Mouse (Mus musculus) layer of hippocampus, postnatal 14 days (tissue): ENCODE measurements around the gene Pagr1b. TPM values are rescaled to one million over a fixed set of nuclear protein-coding genes. Genes with fewer than 3 reads are reported as not detected.

Experiments used
- DNase-seq, 2 experiments: peaks; one replicate each; pipeline ENCODE4 v3.0.0; 2021 to 2022; ENCODE audit warnings: low spot score in 2 of 2, mixed read lengths in 1 of 2
- microRNA-seq, 2 experiments: library from miRNA; unstranded; fragments of <30 nt; microRNA quantifications; one replicate each; pipeline ENCODE4 v1.2.0; 2021
- total RNA-seq, 2 experiments: library from RNA; stranded (reverse); gene quantifications; 2 replicates each; pipeline ENCODE4 v1.2.3; 2021

Pagr1b gene
- total RNA-seq, 2 experiments from 2014 or later = 2.0 TPM; not detected in 1

DNA sequence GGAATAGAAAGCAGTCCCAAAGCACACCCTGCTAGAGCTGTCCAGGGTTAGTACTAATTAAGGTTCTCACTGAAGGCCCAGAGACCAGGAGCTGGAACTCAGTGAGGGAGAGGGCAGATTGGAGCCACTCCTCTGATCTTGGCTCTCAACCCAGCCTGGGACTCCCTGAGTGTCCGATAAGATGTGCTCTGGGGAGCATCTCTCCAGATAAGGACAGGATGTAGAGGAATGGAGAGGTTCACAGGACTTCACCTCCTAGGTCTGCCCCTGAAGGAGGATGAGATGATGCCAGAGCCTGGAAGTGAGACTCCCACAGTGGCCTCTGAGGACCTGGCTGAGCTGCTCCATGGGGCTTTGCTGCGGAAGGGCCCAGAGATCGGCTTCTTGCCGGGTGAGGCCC is 64.5 kb downstream of the Pagr1b start:
- DNase-seq = no peak

Small RNAs within 50 kb of the gene (microRNA-seq; reads per million reads assigned to microRNA genes)
- gene Gm44343 = 0 reads per million in 2 experiments

Other genes starting within 250 kb of the Pagr1b start
- gene Ypel3, start 239.5 kb downstream of the Pagr1b start, total RNA-seq = 100 to 1,000 TPM; 195 to 196 TPM
- gene Tbx6, start 235.0 kb downstream of the Pagr1b start, total RNA-seq = under 1 TPM; 0.53 to 0.57 TPM
- gene Ppp4c, start 224.0 kb downstream of the Pagr1b start, total RNA-seq = 10 to 100 TPM; 49.0 to 51.8 TPM
- gene Fam57b, start 218.8 kb downstream of the Pagr1b start, total RNA-seq = 100 to 1,000 TPM; 109 to 112 TPM
- not detected for gene 4930451I11Rik, start 184.8 kb downstream of the Pagr1b start, total RNA-seq
- gene Doc2a, start 169.1 kb downstream of the Pagr1b start, total RNA-seq = 10 to 100 TPM; 22.8 to 25.8 TPM
- gene Hirip3, start 154.5 kb downstream of the Pagr1b start, total RNA-seq = 10 to 100 TPM; 27.6 to 34.7 TPM
- 10 to 100 TPM; 46.1 to 50.1 TPM for gene Ino80e, start 154.1 kb downstream of the Pagr1b start, total RNA-seq
- gene Taok2, start 131.8 kb downstream of the Pagr1b start, total RNA-seq = 100 to 1,000 TPM; 141 to 147 TPM
- 10 to 100 TPM; 25.2 to 27.5 TPM for gene Tmem219, start 93.6 kb downstream of the Pagr1b start, total RNA-seq
- gene Kctd13, start 87.6 kb downstream of the Pagr1b start, total RNA-seq = 100 to 1,000 TPM; 140 to 145 TPM
- gene Asphd1, start 66.9 kb downstream of the Pagr1b start, total RNA-seq = 10 to 100 TPM; 35.2 to 38.6 TPM
- 100 to 1,000 TPM; 316 to 335 TPM for gene Sez6l2, start 65.9 kb downstream of the Pagr1b start, total RNA-seq
- 100 to 1,000 TPM; 159 to 165 TPM for gene Cdipt, start 40.6 kb downstream of the Pagr1b start, total RNA-seq
- under 1 TPM; 0.30 to 0.79 TPM for gene Cdiptos, start 40.4 kb downstream of the Pagr1b start, total RNA-seq
- 1 to 10 TPM; 5.8 to 6.3 TPM for gene Mvp, start 1.9 kb downstream of the Pagr1b start, total RNA-seq
- 10 to 100 TPM; 21.2 to 27.3 TPM for gene Pagr1a, start 868 bp upstream of the Pagr1b start, total RNA-seq
- 10 to 100 TPM; 34.0 to 35.5 TPM for gene Gm42742, start 4.6 kb upstream of the Pagr1b start, total RNA-seq
- gene Prrt2, start 4.7 kb upstream of the Pagr1b start, total RNA-seq = 100 to 1,000 TPM; 184 to 201 TPM
- gene Maz, start 10.6 kb upstream of the Pagr1b start, total RNA-seq = 100 to 1,000 TPM; 270 to 285 TPM
- 10 to 100 TPM; 11.1 to 15.3 TPM for gene Kif22, start 26.0 kb upstream of the Pagr1b start, total RNA-seq
- not detected for gene Zg16, start 70.8 kb upstream of the Pagr1b start, total RNA-seq
- gene AI467606, start 74.9 kb upstream of the Pagr1b start, total RNA-seq = 1 to 10 TPM; 1.1 to 2.7 TPM
- under 1 TPM; 0.19 to 0.76 TPM for gene Qprt, start 105.7 kb upstream of the Pagr1b start, total RNA-seq
- under 1 TPM; 0.65 to 0.95 TPM for gene Spn, start 121.3 kb upstream of the Pagr1b start, total RNA-seq
- 10 to 100 TPM; 75.1 to 77.0 TPM for gene Cd2bp2, start 179.6 kb upstream of the Pagr1b start, total RNA-seq
- gene Tbc1d10b, start 192.0 kb upstream of the Pagr1b start, total RNA-seq = 10 to 100 TPM; 93.6 to 97.3 TPM
- 1 to 10 TPM; 1.0 to 1.5 TPM for gene Mylpf, start 192.4 kb upstream of the Pagr1b start, total RNA-seq
- gene Zfp553, start 216.6 kb upstream of the Pagr1b start, total RNA-seq = 10 to 100 TPM; 17.8 to 18.1 TPM
- gene Sept1, start 216.6 kb upstream of the Pagr1b start, total RNA-seq = 1 to 10 TPM; 6.9 to 8.6 TPM
- gene Zfp771, start 227.8 kb upstream of the Pagr1b start, total RNA-seq = 10 to 100 TPM; 55.5 to 57.2 TPM
- 10 to 100 TPM; 27.9 to 31.1 TPM for gene Dctpp1, start 244.2 kb upstream of the Pagr1b start, total RNA-seq